Mouse (Mus musculus): ENCODE data around the gene Snx17. TPM values are rescaled to one million over a fixed set of nuclear protein-coding genes. Genes with fewer than 3 reads are reported as not detected.

Snx17 gene
- total and polyA plus RNA-seq, 2 experiments from 2014 or later = 112 to 120 TPM

DNA sequence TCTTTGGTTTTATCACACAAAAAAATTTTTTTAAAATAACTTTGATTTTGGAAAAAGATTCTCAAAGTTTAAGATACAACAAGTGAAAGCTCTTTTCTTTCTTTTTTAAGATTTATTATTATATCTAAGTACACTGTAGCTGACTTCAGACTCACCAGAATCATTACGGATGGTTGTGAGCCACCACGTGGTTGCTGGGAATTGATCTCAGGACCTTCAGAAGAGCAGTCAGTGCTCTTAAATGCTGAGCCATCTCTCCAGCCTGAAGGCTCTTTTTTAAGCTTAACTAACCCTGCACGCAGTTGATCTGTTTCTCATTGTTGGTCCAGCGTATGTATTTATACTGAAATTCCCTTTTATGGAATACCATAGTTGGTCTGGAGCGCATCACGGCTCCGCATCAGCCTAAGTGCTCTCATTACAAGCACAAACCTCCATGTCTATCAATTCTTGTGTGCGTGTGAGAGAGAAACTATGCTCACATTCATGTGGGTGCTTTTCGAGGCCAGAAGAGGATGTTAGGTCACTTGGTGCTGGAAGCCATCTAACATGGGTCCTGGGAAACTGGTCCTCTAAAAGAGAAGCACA lies 11.8 kb upstream of the Snx17 start:
- Histone ChIP-seq H3K4me2 (ENCODE audit: low read depth, low read length) (no peak overlapping the region), H3K36me3 (replicated peaks; ENCODE audit: control insufficient read depth, insufficient read depth, low read length) (no peaks in the 10 kb centered on the region), H3K9ac (replicated peaks; ENCODE audit: low read depth, low read length) (no peak overlapping the region), H3K27me3 (ENCODE audit: control insufficient read depth, insufficient read depth, low read length) (no peaks in the 10 kb centered on the region), H3K4me1 (ENCODE audit: control insufficient read depth, insufficient read depth) (peaks cover 13% of the 10 kb centered on the region), H3K4me3 (ENCODE audit: low read depth, low read length) (no peak overlapping the region), H3K9me3 (replicated peaks; ENCODE audit: control insufficient read depth, low read length) (no peaks in the 10 kb centered on the region), H3K27ac (ENCODE audit: low read depth) (no peak overlapping the region)
- DNase-seq (ENCODE audit: low spot score) (no peak), ATAC-seq (ENCODE audit: insufficient read depth, low read depth) (no peak)
- 90% methylated on average over 9 of the region's 9 CpGs for WGBS
- TF ChIP-seq EP300 (IDR thresholded peaks at IDR 0.05; ENCODE audit: low read depth) (no peak), CTCF (IDR thresholded peaks at IDR 0.05; ENCODE audit: low read depth) (no peak)

DNA sequence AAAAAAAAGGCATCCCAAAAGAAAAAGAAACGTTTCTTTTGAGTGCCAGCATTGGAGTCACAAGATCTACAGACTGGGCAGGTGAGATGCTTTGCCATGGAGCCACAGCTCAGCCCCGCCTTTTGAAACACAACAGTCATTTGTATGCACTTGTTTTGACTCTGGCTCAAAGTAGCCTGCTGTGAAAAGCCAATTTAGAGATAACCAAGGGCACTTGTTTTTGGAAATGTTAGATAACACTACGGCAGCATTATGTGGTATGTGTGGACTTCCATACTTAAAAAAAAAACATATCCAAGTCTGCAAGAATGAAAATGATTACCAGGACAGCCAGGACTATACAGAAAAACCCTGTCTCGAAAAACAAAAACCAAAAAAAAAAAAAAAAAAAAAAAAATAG lies 9.3 kb upstream of the Snx17 start:
- Histone ChIP-seq H3K36me3 (replicated peaks; ENCODE audit: control insufficient read depth, insufficient read depth, low read length) (peaks cover 21% of the 10 kb centered on the region), H3K9ac (replicated peaks; ENCODE audit: low read depth, low read length) (no peak overlapping the region), H3K27me3 (ENCODE audit: control insufficient read depth, insufficient read depth, low read length) (no peaks in the 10 kb centered on the region), H3K4me1 (ENCODE audit: control insufficient read depth, insufficient read depth) (peaks cover 12% of the 10 kb centered on the region), H3K27ac (ENCODE audit: low read depth) (no peak overlapping the region), H3K9me3 (replicated peaks; ENCODE audit: control insufficient read depth, low read length) (no peaks in the 10 kb centered on the region), H3K4me3 (ENCODE audit: low read depth, low read length) (no peak overlapping the region), H3K4me2 (ENCODE audit: low read depth, low read length) (no peak overlapping the region)
- WGBS = 37% methylated on average over 4 of the region's 4 CpGs
- TF ChIP-seq EP300 (IDR thresholded peaks at IDR 0.05; ENCODE audit: low read depth) (no peak), CTCF (IDR thresholded peaks at IDR 0.05; ENCODE audit: low read depth) (no peak)
- ATAC-seq (ENCODE audit: insufficient read depth, low read depth) = no peak
- DNase-seq (ENCODE audit: low spot score) = no peak

GRCm38 (mm10) chr5:31188223-31188840 lies 4.7 kb upstream of the Snx17 start:
- no peak overlapping the region for H3K4me3 ChIP-seq (ENCODE audit: low read depth, low read length)
- H3K4me2 ChIP-seq (ENCODE audit: low read depth, low read length) = no peak overlapping the region
- H3K36me3 ChIP-seq (replicated peaks; ENCODE audit: control insufficient read depth, insufficient read depth, low read length) = peaks cover 45% of the 10 kb centered on the region
- no peaks in the 10 kb centered on the region for H3K27me3 ChIP-seq (ENCODE audit: control insufficient read depth, insufficient read depth, low read length)
- TF ChIP-seq CTCF (IDR thresholded peaks at IDR 0.05; ENCODE audit: low read depth) (peak; percentile 25; the same call in 1 of the 2 replicates), EP300 (IDR thresholded peaks at IDR 0.05; ENCODE audit: low read depth) (no peak)
- WGBS = 71% methylated on average over 4 of the region's 4 CpGs
- no peak overlapping the region for H3K27ac ChIP-seq (ENCODE audit: low read depth)
- no peak for ATAC-seq (ENCODE audit: insufficient read depth, low read depth)
- H3K4me1 ChIP-seq (ENCODE audit: control insufficient read depth, insufficient read depth) = peaks cover 7% of the 10 kb centered on the region
- no peak overlapping the region for H3K9ac ChIP-seq (replicated peaks; ENCODE audit: low read depth, low read length)
- no peak for DNase-seq (ENCODE audit: low spot score)
- H3K9me3 ChIP-seq (replicated peaks; ENCODE audit: control insufficient read depth, low read length) = no peaks in the 10 kb centered on the region

GRCm38 (mm10) chr5:31190201-31190600 lies 2.8 kb upstream of the Snx17 start:
- 84% methylated on average over 9 of the region's 9 CpGs for WGBS
- TF ChIP-seq CTCF (IDR thresholded peaks at IDR 0.05; ENCODE audit: low read depth) = no peak
- no peak for TF ChIP-seq EP300 (IDR thresholded peaks at IDR 0.05; ENCODE audit: low read depth)
- H3K27ac ChIP-seq (ENCODE audit: low read depth) = no peak overlapping the region
- no peaks in the 10 kb centered on the region for H3K9me3 ChIP-seq (replicated peaks; ENCODE audit: control insufficient read depth, low read length)
- H3K27me3 ChIP-seq (ENCODE audit: control insufficient read depth, insufficient read depth, low read length) = no peaks in the 10 kb centered on the region
- no peak overlapping the region for H3K4me2 ChIP-seq (ENCODE audit: low read depth, low read length)
- peaks cover 48% of the 10 kb centered on the region for H3K36me3 ChIP-seq (replicated peaks; ENCODE audit: control insufficient read depth, insufficient read depth, low read length)
- ATAC-seq (ENCODE audit: insufficient read depth, low read depth) (no peak), DNase-seq (ENCODE audit: low spot score) (no peak)
- H3K9ac ChIP-seq (replicated peaks; ENCODE audit: low read depth, low read length) = no peak overlapping the region
- H3K4me3 ChIP-seq (ENCODE audit: low read depth, low read length) = no peak overlapping the region
- peaks cover 15% of the 10 kb centered on the region for H3K4me1 ChIP-seq (ENCODE audit: control insufficient read depth, insufficient read depth)

DNA sequence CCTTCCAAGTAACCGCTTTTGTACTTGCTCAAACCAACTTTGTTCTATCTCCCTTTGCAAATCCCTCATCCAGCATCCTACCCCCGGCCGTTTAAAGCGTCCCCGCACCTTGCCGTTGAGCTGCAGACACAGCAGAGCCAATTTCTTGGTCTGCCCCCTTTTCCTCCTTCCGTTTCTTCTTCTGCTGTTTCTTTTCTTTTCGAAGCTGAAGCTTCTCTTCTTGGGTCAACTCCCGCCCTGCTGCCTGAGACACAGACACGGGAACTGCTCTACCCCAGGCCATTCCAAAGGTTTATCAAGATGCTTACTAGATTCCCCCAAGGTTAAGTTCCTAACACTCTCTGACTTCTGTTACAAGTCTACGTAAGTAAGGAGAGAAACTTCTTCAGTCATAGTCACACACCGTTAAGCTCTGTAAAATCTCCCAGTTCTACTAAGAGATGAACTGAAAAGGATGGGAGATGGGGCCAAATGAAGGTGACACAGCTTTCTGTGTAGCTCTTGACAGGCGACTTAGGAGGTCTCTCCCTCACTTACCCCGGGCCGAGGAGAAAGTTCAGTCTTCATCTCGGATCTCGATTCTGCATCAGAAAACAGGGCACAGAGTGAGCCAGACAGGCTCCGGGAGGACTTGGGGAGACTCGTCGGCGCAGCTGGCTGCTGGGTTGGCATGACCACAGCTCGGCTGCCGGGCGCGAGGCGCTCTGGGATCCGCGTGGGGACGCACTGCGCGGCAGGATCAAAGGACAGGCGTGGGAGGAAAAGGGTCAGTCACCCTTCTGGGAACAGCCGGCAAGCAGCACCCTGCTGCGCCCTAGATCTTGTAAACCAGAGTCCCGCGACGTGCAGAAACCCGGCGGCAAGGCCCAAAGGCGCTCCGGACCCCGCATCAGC lies 735 bp upstream of the Snx17 start:
- peak; percentile 71 for DNase-seq (ENCODE audit: low spot score)
- Histone ChIP-seq H3K27me3 (ENCODE audit: control insufficient read depth, insufficient read depth, low read length) (no peaks in the 10 kb centered on the region), H3K9ac (replicated peaks; ENCODE audit: low read depth, low read length) (peak overlapping the region; percentile 90), H3K27ac (ENCODE audit: low read depth) (peak overlapping the region; percentile 89), H3K4me3 (ENCODE audit: low read depth, low read length) (peak overlapping the region; percentile 86), H3K4me1 (ENCODE audit: control insufficient read depth, insufficient read depth) (peaks cover 15% of the 10 kb centered on the region), H3K9me3 (replicated peaks; ENCODE audit: control insufficient read depth, low read length) (no peaks in the 10 kb centered on the region), H3K4me2 (ENCODE audit: low read depth, low read length) (peak overlapping the region; percentile 78), H3K36me3 (replicated peaks; ENCODE audit: control insufficient read depth, insufficient read depth, low read length) (peaks cover 61% of the 10 kb centered on the region)
- ATAC-seq (ENCODE audit: insufficient read depth, low read depth) = peak; percentile 71
- no peak for TF ChIP-seq CTCF (IDR thresholded peaks at IDR 0.05; ENCODE audit: low read depth)
- TF ChIP-seq EP300 (IDR thresholded peaks at IDR 0.05; ENCODE audit: low read depth) = no peak
- WGBS = 10% methylated on average over 42 of the region's 42 CpGs

All from heart, postnatal 0 days (tissue).